Mouse (Mus musculus): ENCODE measurements around the gene Tmem247.

GRCm38 (mm10) chr17:86961301-86961841, 44.2 kb downstream of the Tmem247 start:
- TF ChIP-seq CHD2 (IDR thresholded peaks at IDR 0.05; ENCODE audit: low read length) (no peak), NELFE (IDR thresholded peaks at IDR 0.05; ENCODE audit: low read depth, low read length) (no peak), POLR2A (IDR thresholded peaks at IDR 0.05; ENCODE audit: control insufficient read depth in 1 of 2, insufficient read depth in 1 of 2, low read depth in 1 of 2, low read length in 2 of 2, poor library complexity in 1 of 2) (no peak), TCF12 (IDR thresholded peaks at IDR 0.05; ENCODE audit: low read depth, low read length) (no peak), KAT2A (conservative IDR thresholded peaks at IDR 0.05; ENCODE audit: low read depth, low read length) (no peak), CTCF (IDR thresholded peaks at IDR 0.05 in 2 of 3, conservative IDR thresholded peaks at IDR 0.05 in 1 of 3; ENCODE audit: control insufficient read depth in 1 of 3, insufficient read depth in 1 of 3, low read depth in 2 of 3, low read length in 3 of 3, poor library complexity in 1 of 3, severe bottlenecking in 1 of 3) (no peak), E2F4 (IDR thresholded peaks at IDR 0.05; ENCODE audit: borderline replicate concordance, low read depth, low read length) (no peak), BHLHE40 (IDR thresholded peaks at IDR 0.05; ENCODE audit: borderline replicate concordance, low read depth, low read length) (no peak), HCFC1 (IDR thresholded peaks at IDR 0.05; ENCODE audit: low read depth, low read length) (no peak), SIN3A (IDR thresholded peaks at IDR 0.05; ENCODE audit: low read length) (no peak)

Data from MEL (cell line).